13 mouse cellular contexts compared by ENCODE assay signal in genomic region chr7:64215613-64216012, GRCm38 (mm10).
"Had no signal": no experiment of that assay in that cellular context is flagged by ENCODE, and none has a peak within 500 bp of the region (broad histone marks: within the 10 kb centered on the region; RNA-seq: fewer than 3 reads in every experiment).

No protein-coding gene starts in this region.

- ATAC-seq: intestine, embryonic 15.5 days; liver, postnatal 0 days; lung, postnatal 0 days; midbrain, embryonic 15.5 days had no signal

- DNase-seq: kidney, adult 11 months; kidney, adult 8-10 months; kidney, postnatal 10 days; kidney, postnatal 36 days; layer of hippocampus, postnatal 36 days; liver, postnatal 0 days; lung, embryonic 14.5 days; retina, postnatal 1 day; thymus, adult 18-20 months; thymus, postnatal 36 days had no signal
